Mouse (Mus musculus): ENCODE results near the gene Fhl2. TPM values are rescaled to one million over a fixed set of nuclear protein-coding genes. Genes with fewer than 3 reads are reported as not detected.
"Not testable (repeated sequence)": the region's sequence is repeated elsewhere in the genome, so short reads cannot be mapped to it uniquely, and the experiment has no call there.

Fhl2 gene
- total RNA-seq, 1 experiment from 2014 or later = 18.5 TPM

- no peak for DNase-seq
Observed at GRCm38 (mm10) chr1:43192471-43192870, 4.3 kb downstream of the Fhl2 start.

DNA sequence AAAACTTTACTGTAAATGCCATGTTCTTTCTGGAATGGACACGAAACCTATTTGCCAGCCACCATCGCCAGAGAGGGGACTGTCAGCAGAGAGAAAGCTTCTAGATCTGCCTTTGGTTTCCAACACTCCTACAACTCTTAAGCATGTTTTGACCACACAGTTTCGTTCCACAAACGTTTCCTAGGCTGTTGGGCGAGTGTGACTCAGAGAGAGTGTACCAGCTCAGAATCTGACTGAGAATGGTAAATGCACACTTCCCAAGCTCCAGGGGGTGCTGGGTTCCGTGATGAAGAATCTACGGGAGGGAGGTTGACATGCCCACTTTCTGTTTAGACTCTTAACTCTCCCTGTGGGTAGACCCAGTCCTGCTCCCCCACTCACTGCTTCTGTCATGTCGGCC lies 5.7 kb downstream of the Fhl2 start:
- DNase-seq = no peak

GRCm38 (mm10) chr1:43188893-43189292 lies 7.9 kb downstream of the Fhl2 start:
- DNase-seq = not testable (repeated sequence)

DNA sequence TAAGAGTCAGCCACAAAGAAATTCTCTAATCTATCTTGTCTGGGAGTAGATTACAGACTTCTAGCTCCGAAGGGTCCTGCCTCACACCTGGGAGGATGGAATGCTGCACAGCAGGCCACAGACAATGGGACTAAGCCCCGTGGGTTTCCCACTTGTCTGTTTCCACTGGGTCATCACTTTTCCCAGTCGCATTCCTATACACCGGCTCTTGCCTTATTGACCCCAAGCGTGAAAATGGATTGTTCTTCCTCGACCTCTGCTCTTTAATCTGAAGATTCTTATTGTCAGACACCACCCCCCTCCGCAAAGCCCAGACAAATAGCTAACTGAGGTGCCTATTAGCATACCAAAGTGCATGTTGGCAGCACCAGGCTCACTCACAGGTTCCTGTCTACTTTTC lies 10.4 kb downstream of the Fhl2 start:
- no peak for DNase-seq

DNA sequence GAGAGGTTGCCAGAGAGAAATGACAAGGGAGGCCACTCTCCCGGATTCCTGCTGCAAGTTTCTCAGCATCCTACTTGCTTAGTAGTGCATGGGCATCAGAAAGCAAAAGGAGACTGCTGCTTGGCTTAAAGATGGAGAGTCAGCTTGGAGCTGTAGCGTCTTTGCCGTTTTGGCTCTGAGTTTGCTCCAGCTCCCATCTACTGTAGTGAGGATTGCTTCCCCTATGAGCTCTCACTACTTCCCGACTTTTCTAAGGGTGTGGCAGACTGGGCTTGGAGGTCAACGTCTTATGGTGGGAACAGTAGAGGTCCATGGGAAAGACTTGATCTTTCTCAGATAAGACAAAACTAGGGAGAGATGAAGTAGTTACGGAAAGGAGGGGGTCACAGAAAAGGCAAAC lies 15.9 kb downstream of the Fhl2 start:
- no peak for DNase-seq

DNA sequence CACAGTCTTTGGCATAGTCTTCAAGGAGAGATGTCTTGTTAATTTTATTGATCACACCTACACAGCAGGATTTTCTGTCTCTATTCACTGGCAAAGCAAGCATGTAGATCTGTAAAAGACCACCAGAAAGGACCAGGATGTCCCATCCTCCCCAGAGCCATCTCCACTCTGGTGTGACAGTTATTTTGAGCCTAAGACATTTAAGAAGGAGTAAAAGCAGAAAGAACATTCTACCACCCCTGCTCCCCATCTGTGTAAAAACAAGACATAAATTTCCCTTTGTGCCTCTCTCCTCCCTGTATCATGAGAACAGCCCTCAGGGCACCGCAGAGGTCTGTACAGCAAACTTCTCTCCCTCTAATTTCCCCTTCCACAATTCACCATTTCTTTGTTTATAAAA lies 18.0 kb downstream of the Fhl2 start:
- DNase-seq = no peak

- no peak for DNase-seq
Observed at GRCm38 (mm10) chr1:43178378-43178777, 18.4 kb downstream of the Fhl2 start.

GRCm38 (mm10) chr1:43173283-43174226 lies 23.2 kb downstream of the Fhl2 start:
- no peak for DNase-seq

GRCm38 (mm10) chr1:43171816-43172215 lies 25.0 kb downstream of the Fhl2 start:
- DNase-seq = no peak

GRCm38 (mm10) chr1:43171093-43171492 lies 25.7 kb downstream of the Fhl2 start:
- DNase-seq = no peak

GRCm38 (mm10) chr1:43169661-43170060 lies 27.1 kb downstream of the Fhl2 start:
- no peak for DNase-seq

DNA sequence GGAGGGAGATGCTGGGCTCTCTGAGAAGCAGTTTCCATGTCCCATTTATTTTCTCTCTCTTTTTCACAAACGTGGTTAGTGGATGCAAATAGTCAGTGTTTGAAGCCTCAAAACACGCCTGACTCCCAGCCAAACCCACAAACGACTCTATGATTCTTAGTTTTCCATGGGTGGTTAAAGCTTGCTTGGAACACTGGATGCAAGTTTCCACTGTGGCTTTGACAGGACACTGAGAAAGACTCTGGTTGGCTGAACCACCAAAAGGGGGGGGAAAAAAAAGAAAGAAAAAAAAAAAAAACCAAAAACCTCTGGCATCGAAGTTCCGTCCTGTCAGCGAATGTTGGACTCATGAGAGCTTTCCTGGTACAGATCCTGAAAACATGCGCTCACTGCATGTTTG lies 27.6 kb downstream of the Fhl2 start:
- DNase-seq = no peak

DNA sequence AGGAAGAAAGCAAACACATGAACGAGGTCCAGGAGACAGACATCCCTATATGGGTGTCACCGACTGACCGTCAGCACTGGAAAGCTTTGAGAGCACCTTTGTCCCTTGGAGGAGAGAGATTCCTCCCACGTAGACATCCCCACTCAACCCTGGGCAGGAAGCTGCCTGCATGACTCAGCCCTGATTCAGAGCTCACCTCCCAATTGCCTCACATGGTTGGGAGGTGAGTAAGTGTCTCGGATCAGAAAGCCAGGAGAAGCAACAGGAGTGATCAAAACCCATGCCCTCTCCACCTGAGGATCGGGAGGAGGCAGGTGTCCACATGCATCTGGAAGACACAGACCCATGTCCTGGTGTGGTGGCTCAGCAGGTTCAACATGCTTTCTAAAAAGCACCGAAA lies 28.2 kb downstream of the Fhl2 start:
- DNase-seq = no peak

GRCm38 (mm10) chr1:43168026-43168425 lies 28.8 kb downstream of the Fhl2 start:
- DNase-seq = no peak

GRCm38 (mm10) chr1:43164582-43164981 lies 32.2 kb downstream of the Fhl2 start:
- no peak for DNase-seq

GRCm38 (mm10) chr1:43163467-43164418 lies 33.0 kb downstream of the Fhl2 start:
- peak; percentile 77 for DNase-seq

DNA sequence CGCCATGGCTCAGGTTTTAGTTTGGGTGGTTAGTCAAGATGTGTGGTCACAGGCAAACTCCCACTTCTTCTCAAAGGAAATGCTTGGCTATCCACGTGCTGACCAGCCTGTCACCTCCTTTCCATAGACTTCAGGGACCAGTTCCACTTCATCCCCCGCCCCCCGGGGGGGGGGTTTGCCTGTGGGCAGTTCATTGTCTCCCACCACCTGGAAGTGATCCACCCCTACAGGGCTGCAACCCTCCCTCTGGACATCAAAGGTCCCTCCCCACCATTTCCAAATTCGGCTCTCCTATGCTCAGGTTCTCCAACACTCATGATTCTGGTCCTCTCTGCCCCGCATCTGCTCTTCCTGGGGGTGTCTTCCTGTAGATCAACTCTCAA lies 33.7 kb downstream of the Fhl2 start:
- no peak for DNase-seq

GRCm38 (mm10) chr1:43162394-43162793 lies 34.4 kb downstream of the Fhl2 start:
- DNase-seq = no peak

GRCm38 (mm10) chr1:43159429-43159828 lies 37.4 kb downstream of the Fhl2 start:
- no peak for DNase-seq

GRCm38 (mm10) chr1:43157907-43158306 lies 38.9 kb downstream of the Fhl2 start:
- no peak for DNase-seq

GRCm38 (mm10) chr1:43154491-43154890 lies 42.3 kb downstream of the Fhl2 start:
- DNase-seq = no peak

DNA sequence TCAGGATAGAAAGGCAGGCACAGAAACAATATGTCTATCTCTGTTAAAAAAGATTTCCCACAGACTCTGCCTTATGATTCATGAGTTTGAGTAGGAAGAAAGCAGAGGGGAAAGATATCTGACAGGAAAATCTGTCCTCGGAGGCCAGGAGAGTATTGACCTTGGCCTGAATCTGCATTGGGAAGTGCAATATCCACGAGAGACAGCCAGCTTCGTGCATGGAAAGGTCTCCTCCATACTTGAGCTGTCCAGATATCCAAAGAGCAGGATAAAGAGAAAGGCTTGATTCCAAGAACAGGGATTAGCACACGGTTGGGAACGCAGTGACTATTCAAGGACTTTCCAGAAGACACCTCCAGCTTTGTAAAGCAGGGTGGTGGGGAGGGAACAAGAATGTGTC lies 43.2 kb downstream of the Fhl2 start:
- no peak for DNase-seq

DNA sequence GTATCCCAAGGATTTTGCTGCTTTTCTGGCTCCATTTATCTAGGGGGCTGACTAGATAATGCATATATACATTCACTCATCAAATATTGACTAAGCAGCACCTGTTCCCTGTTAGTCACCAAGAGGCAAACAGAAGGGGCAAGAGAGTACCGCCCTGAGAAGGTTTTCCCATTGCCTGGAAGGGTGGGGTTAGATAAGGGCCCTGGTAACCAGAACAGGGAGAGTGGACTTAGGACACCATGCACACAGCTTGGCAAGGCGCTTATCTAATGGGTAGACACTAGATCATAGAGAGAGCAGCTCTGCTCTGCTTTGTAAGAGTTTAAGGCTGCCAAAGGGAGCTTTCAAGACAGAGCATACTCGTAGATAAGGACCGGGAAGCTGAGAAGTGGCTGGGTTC lies 44.2 kb downstream of the Fhl2 start:
- no peak for DNase-seq
